Mouse (Mus musculus) cerebellum, postnatal 10 days (tissue): ENCODE results near the gene Ankrd13a.
A peak's percentile ranks its signal among the peaks of the same experiment; 100 is the strongest.

ENCODE experiments used
- DNase-seq, 2 experiments: peaks; one replicate each; pipeline ENCODE4 v3.0.0; 2021; ENCODE audit warnings: mixed read lengths in 2 of 2

Gene Ankrd13a

DNA sequence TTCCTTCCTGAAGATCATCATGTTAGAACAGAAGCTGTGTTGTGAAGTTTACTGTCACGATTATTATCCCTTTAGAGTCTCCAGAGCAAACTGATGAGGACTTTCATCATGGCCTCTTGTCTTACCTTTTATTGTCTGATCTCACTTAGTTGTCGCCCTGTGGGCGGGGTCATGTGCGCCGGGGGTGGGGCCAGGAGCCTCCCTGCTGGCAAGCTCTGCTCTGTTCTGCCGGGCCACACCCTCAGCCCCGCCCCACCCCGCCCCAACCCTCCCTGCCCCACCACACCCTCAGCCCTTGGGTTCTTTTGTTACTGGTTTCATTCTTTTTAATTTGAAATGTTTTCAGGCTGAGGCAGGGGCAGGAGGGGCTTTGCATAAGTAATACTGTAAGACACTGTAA lies 26.6 kb downstream of the Ankrd13a start:
- no peak for DNase-seq

- DNase-seq, result no peak
These were observed 27.4 kb downstream of the Ankrd13a start for GRCm38 (mm10) chr5:114801841-114802240.

- no peak for DNase-seq
These were observed 28.8 kb downstream of the Ankrd13a start for GRCm38 (mm10) chr5:114803231-114803630.

DNA sequence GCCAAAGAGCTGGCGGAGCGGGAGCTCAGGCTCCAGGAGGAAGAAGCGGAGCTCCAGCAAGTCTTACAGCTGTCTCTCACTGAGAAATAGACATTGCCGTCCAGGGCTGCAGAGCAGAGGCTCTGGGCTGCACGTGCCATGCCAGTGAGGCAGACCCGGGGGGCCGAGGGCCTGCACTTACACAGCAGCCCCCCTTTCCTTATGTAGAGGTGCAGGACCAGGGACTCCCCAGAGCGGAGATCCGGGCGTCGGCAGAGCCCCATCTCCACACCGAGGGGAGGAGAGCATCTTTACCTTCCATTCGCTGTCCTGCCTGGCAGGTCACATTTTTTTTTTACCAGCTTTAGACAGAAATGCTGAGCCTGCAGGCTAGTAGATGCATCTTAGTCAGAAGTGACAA lies 29.9 kb downstream of the Ankrd13a start:
- DNase-seq, result no peak

DNA sequence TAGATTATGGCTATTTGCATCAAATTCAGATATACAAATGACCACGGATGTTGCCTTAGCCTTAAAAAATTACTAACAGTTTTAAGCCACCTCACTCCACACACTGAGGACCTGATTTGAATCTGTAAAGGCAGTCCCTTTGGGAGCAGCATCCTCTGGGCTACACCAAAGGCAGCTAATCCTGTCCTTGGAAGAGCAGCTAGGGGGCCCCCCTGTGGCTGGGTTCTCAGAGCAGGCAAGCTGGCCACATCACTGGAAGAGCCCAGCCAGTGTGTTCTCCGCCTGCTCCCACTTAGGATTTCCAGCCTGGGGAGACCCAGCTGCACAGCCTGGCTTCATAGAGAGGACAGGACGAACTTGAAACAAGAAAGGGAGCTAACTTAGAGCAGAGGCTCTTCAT lies 30.5 kb downstream of the Ankrd13a start:
- DNase-seq, result peak; percentile 72 to 79

- DNase-seq, result no peak
These were observed 31.2 kb downstream of the Ankrd13a start for GRCm38 (mm10) chr5:114805436-114806350.

DNA sequence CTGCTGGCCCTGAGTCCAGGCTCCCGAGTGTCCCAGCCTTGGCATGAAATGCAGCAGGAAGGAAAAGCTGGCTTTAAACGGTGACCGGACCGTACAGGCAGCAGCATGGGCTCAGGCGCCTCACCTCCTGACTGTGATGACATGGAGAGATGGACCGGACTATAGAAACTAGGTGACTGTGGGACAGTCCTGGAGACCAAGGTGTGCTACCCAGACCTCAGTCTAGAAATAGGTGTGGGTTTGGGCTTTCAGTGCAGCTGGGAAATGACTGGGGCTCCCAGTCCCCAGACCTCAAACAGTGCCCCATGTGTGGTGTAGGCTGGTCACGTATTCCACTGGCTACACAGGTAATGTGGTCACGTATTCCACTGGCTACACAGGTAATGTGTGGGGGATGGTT lies 32.2 kb downstream of the Ankrd13a start:
- DNase-seq, result no peak

DNA sequence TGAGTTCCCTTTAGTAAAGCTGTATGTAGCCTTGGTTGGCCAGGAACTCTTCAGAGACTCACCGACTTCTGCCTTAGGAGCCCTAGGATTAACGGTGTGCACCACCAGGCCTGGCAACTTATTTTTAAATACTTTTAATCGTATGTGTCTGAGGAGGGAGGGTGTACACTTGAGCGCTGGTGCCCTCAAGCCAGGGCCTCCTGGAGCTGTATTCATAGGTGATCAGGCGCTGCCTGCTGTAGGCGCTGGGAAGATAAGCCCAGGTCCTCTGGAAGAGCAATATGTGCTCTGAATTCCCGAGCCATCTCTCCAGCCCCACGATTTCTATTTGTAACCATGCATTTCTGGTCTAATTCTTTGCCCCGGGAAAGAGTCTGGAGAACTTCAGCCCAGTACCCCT lies 32.6 kb downstream of the Ankrd13a start:
- DNase-seq, result no peak

DNA sequence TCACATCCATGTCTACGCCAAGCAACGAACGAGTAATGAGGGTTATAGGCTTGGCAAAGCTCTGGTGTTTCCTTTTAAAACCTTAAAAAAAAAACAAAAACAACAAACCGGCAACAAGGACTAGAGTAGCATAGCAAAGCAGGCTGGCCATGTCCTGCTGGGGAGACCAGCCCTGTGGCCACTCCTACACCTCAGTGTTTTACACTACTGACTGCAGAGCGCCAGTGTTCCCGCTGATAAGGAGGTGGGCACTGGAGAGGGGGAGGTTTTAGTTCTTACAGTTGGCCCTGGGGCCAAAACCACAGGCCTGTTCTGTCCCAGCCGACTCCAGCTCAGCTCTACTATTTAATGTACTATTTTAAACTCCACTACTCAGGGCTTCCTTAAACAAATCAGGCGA lies 33.0 kb downstream of the Ankrd13a start:
- peak in 1 of 2 experiments; percentile 3 for DNase-seq

DNA sequence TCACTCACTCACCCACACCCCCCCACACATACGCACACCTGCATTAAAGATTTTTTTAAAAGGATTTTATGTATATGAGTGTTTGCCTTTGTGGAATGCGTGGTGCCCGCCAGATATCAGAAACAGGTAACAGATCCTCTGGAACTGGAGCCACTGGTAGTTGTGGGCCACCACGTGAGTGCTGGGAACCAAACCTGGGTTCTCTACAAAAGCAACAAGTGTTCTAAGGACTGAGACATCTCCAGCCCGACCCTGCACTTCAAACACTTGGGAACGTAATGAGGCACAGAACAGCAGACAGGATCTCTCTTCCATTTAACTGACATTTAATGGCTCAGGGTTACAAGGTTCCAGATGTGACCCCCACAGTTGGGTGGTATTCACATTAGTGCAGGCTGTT lies 33.4 kb downstream of the Ankrd13a start:
- DNase-seq, result no peak

DNA sequence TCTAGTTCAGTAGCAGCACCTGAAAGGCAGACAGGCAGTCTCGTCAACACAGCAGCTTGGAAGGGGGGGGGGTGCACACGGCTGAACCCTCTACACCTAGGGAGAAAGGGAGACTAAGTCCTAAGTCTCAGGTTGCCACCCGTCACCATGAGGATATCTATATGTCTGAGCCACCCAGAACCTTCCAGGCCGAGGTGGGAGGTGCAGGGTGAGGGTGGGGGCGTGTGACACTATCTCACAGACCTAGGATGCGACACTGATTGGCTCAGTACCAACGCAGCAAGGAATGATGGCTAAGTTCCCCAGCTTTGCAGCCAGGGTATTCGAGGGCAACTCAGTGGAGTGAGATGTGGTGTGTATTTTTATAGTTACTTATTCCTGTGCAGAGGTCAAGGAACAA lies 33.9 kb downstream of the Ankrd13a start:
- no peak for DNase-seq

GRCm38 (mm10) chr5:114809181-114809756 lies 34.8 kb downstream of the Ankrd13a start:
- peak; percentile 47 to 51 for DNase-seq

DNA sequence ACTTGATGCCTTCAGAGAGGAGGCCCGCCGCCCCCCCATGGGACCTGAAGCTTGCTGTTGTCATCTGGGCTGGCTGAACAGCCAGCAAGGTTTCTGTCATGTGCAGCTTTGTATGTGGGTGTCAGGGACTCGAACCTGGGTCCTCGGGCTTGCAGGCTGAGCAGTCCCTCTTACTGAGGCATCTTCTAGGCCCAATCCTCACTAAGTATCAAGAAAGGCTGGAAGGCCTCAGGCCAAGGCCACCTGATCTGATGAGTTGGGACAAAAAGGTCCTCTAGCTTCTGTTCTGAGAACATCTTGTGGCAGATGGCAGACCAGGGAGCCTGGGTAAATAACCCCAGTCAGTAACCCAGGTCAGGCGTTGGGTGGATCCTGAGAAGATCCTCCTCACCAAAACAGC lies 35.3 kb downstream of the Ankrd13a start:
- DNase-seq, result no peak

- DNase-seq, result peak; percentile 96 to 97
These were observed 39.2 kb downstream of the Ankrd13a start for GRCm38 (mm10) chr5:114813525-114814181.

DNA sequence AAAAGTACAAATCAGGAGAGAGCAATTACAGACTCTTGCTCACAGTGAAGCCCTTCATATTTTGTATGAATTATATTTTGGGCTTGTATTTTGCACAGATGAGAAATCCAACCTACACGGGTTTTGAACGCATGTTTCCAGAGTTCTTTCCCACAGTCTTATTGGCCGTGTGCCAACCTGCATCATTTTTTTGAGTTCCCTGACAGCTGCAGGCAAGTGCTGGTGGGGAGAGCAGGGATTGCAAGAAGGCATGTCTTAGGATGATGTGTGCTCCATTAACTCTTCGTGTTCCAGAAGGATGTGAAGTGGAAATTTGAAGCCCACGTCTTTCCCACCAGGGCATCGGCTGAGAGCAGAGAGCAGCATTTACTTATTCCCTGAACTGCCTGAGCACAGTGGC lies 42.1 kb downstream of the Ankrd13a start:
- DNase-seq, result peak in 1 of 2 experiments; percentile 48

- DNase-seq, result no peak
These were observed 43.6 kb downstream of the Ankrd13a start for GRCm38 (mm10) chr5:114818124-114818523.

GRCm38 (mm10) chr5:114822796-114823688 lies 48.6 kb downstream of the Ankrd13a start, which contains the start of gene 1500011B03Rik:
TSS of gene 1500011B03Rik (minus strand) at chr5:114823468.
- peak; percentile 95 for DNase-seq

DNA sequence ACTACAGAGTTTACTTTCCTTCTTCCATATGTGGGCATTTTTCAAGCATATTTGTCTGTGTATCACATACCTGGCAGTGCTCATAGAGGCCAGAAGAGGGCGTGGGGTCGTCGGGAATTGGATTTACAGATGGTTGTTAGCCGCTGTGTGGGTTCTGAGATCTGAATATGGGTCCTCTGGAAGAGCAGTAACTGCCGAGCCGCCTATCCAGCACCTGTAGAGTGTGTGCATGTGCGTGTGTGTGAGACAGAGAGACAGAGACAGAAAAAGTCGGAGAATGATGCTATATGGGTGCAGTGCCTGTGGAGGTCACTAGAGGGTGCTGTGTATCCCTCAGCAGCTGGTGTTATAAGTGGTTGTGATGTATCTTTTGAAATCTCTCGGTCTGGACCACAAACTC lies 49.7 kb downstream of the Ankrd13a start:
- peak; percentile 61 to 69 for DNase-seq

- DNase-seq, result peak; percentile 88 to 90
These were observed 51.7 kb downstream of the Ankrd13a start for GRCm38 (mm10) chr5:114825978-114826691.

- peak in 1 of 2 experiments; percentile 23 for DNase-seq
These were observed 53.0 kb downstream of the Ankrd13a start for GRCm38 (mm10) chr5:114827427-114827826.

GRCm38 (mm10) chr5:114829740-114830139 lies 55.3 kb downstream of the Ankrd13a start:
- DNase-seq, result no peak

DNA sequence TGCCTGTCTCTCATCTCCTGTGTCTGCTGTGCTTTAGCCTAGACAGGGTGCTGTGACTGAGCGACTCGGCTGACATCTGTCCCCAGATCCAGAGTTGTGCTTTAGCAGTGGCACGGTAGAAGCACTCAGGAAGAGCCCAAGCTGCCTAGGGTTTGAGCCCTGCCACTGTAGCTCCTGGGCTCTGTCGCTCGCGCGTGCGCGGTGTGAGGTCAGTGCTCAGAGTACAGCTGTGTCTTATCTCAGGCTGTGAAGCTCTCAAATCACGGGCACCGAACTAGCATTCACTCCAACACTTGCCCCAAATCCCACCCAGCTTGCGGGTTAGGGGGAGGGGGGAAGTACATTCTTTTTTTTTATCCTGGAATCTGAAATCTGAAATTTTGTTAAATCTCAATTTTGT lies 62.4 kb downstream of the Ankrd13a start:
- no peak for DNase-seq
